Mouse (Mus musculus): ENCODE measurements around the gene Cables2. TPM values are rescaled to one million over a fixed set of nuclear protein-coding genes. Genes with fewer than 3 reads are reported as not detected.
"Not testable (repeated sequence)": the region's sequence is repeated elsewhere in the genome, so short reads cannot be mapped to it uniquely, and the experiment has no call there.

The Cables2 gene
- total and polyA plus RNA-seq, 2 experiments from 2014 or later = 28.4 to 58.8 TPM

- Histone ChIP-seq H3K4me2 (ENCODE audit: low read depth) (no peak overlapping the region), H3K9ac (no peak overlapping the region), H3K27me3 (ENCODE audit: insufficient read depth, low read length) (no peaks in the 10 kb centered on the region), H3K4me1 (ENCODE audit: insufficient read depth) (0 out of 2 replicates have a peak, but pooled peaks cover 4% of the 10 kb centered on the region), H3K36me3 (ENCODE audit: insufficient read depth) (peaks cover 49% of the 10 kb centered on the region), H3K27ac (ENCODE audit: low read depth, low read length) (no peak overlapping the region), H3K9me3 (ENCODE audit: low read length) (no peaks in the 10 kb centered on the region), H3K4me3 (ENCODE audit: low read depth, low read length) (no peak overlapping the region)
- 63% methylated on average over 8 of the region's 8 CpGs for WGBS
- TF ChIP-seq CTCF (IDR thresholded peaks at IDR 0.05; ENCODE audit: low read depth) = no peak
- DNase-seq (no peak), ATAC-seq (no peak)
Observed at GRCm38 (mm10) chr2:180260610-180261480, 12.5 kb downstream of the Cables2 start.

GRCm38 (mm10) chr2:180259826-180260609, 13.3 kb downstream of the Cables2 start:
- 72% methylated on average over 17 of the region's 17 CpGs for WGBS
- not testable (repeated sequence) for H3K4me2 ChIP-seq (ENCODE audit: low read depth); DNase-seq; H3K4me3 ChIP-seq (ENCODE audit: low read depth, low read length); H3K9me3 ChIP-seq (ENCODE audit: low read length); H3K27me3 ChIP-seq (ENCODE audit: insufficient read depth, low read length); ATAC-seq; H3K9ac ChIP-seq; H3K27ac ChIP-seq (ENCODE audit: low read depth, low read length); H3K4me1 ChIP-seq (ENCODE audit: insufficient read depth)
- peaks cover 49% of the 10 kb centered on the region for H3K36me3 ChIP-seq (ENCODE audit: insufficient read depth)

DNA sequence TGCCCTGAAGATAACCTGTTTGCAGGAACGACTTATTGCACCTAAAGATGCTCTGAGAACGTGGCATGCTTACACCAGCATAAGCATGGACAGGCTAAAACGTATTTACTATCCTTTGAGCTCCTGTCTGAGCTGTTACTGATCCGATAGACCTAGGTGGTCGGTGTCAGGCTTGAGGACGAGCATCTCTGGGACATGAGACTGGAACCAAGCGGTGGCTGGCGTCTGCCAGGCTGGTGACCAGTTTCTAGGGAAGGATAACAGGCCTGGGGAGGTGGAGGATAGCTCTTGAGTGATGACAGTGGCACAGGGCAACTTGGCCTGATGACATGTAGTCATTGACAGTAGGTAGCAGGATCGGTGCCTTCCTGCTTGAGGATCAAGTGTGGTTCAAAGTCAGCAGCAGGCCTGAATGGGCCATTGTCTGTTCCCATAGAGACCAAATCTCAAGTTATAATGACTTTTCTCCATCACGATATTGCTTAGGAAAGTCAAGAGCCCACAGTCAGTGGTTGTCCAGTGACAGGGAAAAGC, 14.3 kb downstream of the Cables2 start:
- WGBS = 75% methylated on average over 10 of the region's 10 CpGs

GRCm38 (mm10) chr2:180257963-180258865, 15.1 kb downstream of the Cables2 start:
- Histone ChIP-seq H3K9me3 (ENCODE audit: low read length) (no peaks in the 10 kb centered on the region), H3K9ac (peak overlapping the region; percentile 78), H3K4me2 (ENCODE audit: low read depth) (peak overlapping the region; percentile 73), H3K27me3 (ENCODE audit: insufficient read depth, low read length) (no peaks in the 10 kb centered on the region), H3K27ac (ENCODE audit: low read depth, low read length) (peak overlapping the region; percentile 93), H3K4me1 (ENCODE audit: insufficient read depth) (0 out of 2 replicates have a peak, but pooled peaks cover 4% of the 10 kb centered on the region), H3K36me3 (ENCODE audit: insufficient read depth) (peaks cover 39% of the 10 kb centered on the region), H3K4me3 (ENCODE audit: low read depth, low read length) (peak overlapping the region; percentile 79)
- TF ChIP-seq CTCF (IDR thresholded peaks at IDR 0.05; ENCODE audit: low read depth) = no peak
- DNase-seq = no peak
- 56% methylated on average over 11 of the region's 11 CpGs for WGBS
- ATAC-seq = no peak

More for the DNA sequence above, 14.3 kb downstream of the Cables2 start:
- DNase-seq; H3K4me1 ChIP-seq (ENCODE audit: insufficient read depth); H3K4me3 ChIP-seq (ENCODE audit: low read depth, low read length); H3K9me3 ChIP-seq (ENCODE audit: low read length); ATAC-seq; H3K27me3 ChIP-seq (ENCODE audit: insufficient read depth, low read length); H3K9ac ChIP-seq; H3K4me2 ChIP-seq (ENCODE audit: low read depth); H3K27ac ChIP-seq (ENCODE audit: low read depth, low read length): not testable (repeated sequence)
- peaks cover 48% of the 10 kb centered on the region for H3K36me3 ChIP-seq (ENCODE audit: insufficient read depth)

DNA sequence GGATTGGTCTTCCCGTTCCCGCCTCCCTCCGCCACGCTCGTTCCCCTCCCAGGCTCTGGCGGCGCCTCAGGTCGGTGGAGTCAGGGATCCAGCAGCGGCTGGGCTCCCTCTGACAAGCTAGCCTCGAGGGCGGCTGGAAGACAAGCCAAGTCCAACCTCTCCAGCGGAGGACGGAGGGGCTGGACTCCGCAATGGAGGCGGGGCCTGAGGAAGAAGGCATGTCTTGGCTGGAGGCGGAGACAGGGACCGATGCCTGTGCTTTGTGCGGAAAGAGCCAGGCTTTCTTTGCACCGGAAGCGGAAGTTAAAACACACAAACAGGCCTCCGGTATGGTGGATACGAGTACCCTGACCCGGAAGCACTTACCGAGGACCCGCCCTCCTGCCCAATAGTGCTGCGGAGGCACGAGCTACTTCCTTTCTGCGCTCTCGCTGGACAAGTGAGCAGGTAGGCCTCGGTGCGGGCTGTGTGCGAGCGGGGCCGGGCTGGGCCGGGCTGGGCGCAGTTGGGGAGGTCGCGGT, 16.2 kb downstream of the Cables2 start, which contains the start of gene Rps21:
TSS of gene Rps21 (plus strand) at position 377 of the 521 bp plus-strand sequence.
- peak within 1 kb of the TSS; percentile 78 for H3K9ac ChIP-seq
- H3K4me3 ChIP-seq (ENCODE audit: low read depth, low read length) = peak within 1 kb of the TSS; percentile 79
- peak within 1 kb of the TSS; percentile 93 for H3K27ac ChIP-seq (ENCODE audit: low read depth, low read length)
- H3K4me1 ChIP-seq (ENCODE audit: insufficient read depth) = 0 out of 2 replicates have a peak, but pooled peaks cover 4% of the 10 kb centered on the region
- no peaks in the 10 kb centered on the region for H3K9me3 ChIP-seq (ENCODE audit: low read length)
- TF ChIP-seq CTCF (IDR thresholded peaks at IDR 0.05; ENCODE audit: low read depth) = no peak
- DNase-seq (peak; percentile 98), ATAC-seq (peak; percentile 97)
- under 1% methylated on average over 38 of the region's 38 CpGs for WGBS
- peaks cover 28% of the 10 kb centered on the region for H3K36me3 ChIP-seq (ENCODE audit: insufficient read depth)
- H3K27me3 ChIP-seq (ENCODE audit: insufficient read depth, low read length) = no peaks in the 10 kb centered on the region
- peak within 1 kb of the TSS; percentile 85 for H3K4me2 ChIP-seq (ENCODE audit: low read depth)
